Mouse (Mus musculus) spleen, adult 2 months (tissue): ENCODE measurements around the gene Mmab.

ENCODE experiments used
- CTCF ChIP-seq: fragments of 200-500 bp; IDR thresholded peaks from 2 replicates; pipeline ENCODE4 v1.5.1; 2011; ENCODE audit warnings: mild to moderate bottlenecking, inconsistent platforms; ENCODE audit not compliant: insufficient read depth, insufficient read length, insufficient replicate concordance; ENCODE audit errors: extremely low read depth
- POLR2A ChIP-seq: fragments of 200-500 bp; IDR thresholded peaks from 2 replicates; pipeline ENCODE4 v1.6.1; 2011; ENCODE audit warnings: low read depth, low read length, inconsistent platforms

GRCm38 (mm10) chr5:114415606-114416005, 28.3 kb downstream of the Mmab start:
- no peak for TF ChIP-seq CTCF
- TF ChIP-seq POLR2A: no peak
